Comparison of ENCODE assay signal across 11 mouse cellular contexts in genomic region chr12:103368326-103368669, GRCm38 (mm10). TPM values are rescaled to one million over a fixed set of nuclear protein-coding genes. Genes with fewer than 3 reads are reported as not detected.
DNase-seq lines count a peak whose midpoint lies in the region; ATAC-seq lines count a peak whose summit lies in the region.
"Had no signal": no experiment of that assay in that cellular context is flagged by ENCODE, and none has a peak within 500 bp of the region (broad histone marks: within the 10 kb centered on the region; RNA-seq: fewer than 3 reads in every experiment).

No protein-coding gene starts in this region.

- ATAC-seq in hindbrain, embryonic 11.5 days (ENCODE audit: low FRiP score): peak; percentile 10; the same call in 1 of the 2 replicates
- no peak for ATAC-seq in hindbrain, embryonic 14.5 days (ENCODE audit: low FRiP score)
- ATAC-seq in embryonic facial prominence, embryonic 12.5 days (ENCODE audit: insufficient number of reproducible peaks, insufficient read depth, low FRiP score, low TSS enrichment): no peak
- peak; percentile 39 for ATAC-seq in forebrain, embryonic 15.5 days (replicated peaks)
- peak; percentile 54 for ATAC-seq in liver, embryonic 16.5 days (ENCODE audit: low read depth)

- no peaks in the 10 kb centered on the region for H3K4me1 ChIP-seq in hindbrain, embryonic 11.5 days (replicated peaks; ENCODE audit: control insufficient read depth, insufficient read depth, low read length)
- H3K4me1 ChIP-seq in hindbrain, embryonic 14.5 days (replicated peaks; ENCODE audit: control insufficient read depth, insufficient read depth, low read length): 0 out of 2 replicates have a peak, but pooled peaks cover 3% of the 10 kb centered on the region
- no peaks in the 10 kb centered on the region for H3K4me1 ChIP-seq in embryonic facial prominence, embryonic 12.5 days
- peaks cover 4% of the 10 kb centered on the region; the same call in 1 of the 2 replicates for H3K4me1 ChIP-seq in forebrain, embryonic 15.5 days
- H3K4me1 ChIP-seq in liver, embryonic 16.5 days (ENCODE audit: control insufficient read depth, low read depth, low read length): peaks cover 11% of the 10 kb centered on the region

- H3K9me3 ChIP-seq in hindbrain, embryonic 11.5 days (ENCODE audit: control insufficient read depth, low read length): no peaks in the 10 kb centered on the region
- H3K9me3 ChIP-seq in hindbrain, embryonic 14.5 days (ENCODE audit: control insufficient read depth, low read length): no peaks in the 10 kb centered on the region
- H3K9me3 ChIP-seq in embryonic facial prominence, embryonic 12.5 days: no peaks in the 10 kb centered on the region
- no peaks in the 10 kb centered on the region for H3K9me3 ChIP-seq in forebrain, embryonic 15.5 days
- no peaks in the 10 kb centered on the region for H3K9me3 ChIP-seq in liver, embryonic 16.5 days (replicated peaks; ENCODE audit: control insufficient read depth, low read length)
- H3K9me3 ChIP-seq: G1E had no signal

- 77% methylated on average over 7 of the region's 7 CpGs for WGBS in hindbrain, embryonic 11.5 days
- 82% methylated on average over 7 of the region's 7 CpGs for WGBS in hindbrain, embryonic 14.5 days
- 78% methylated on average over 7 of the region's 7 CpGs for WGBS in embryonic facial prominence, embryonic 12.5 days
- 79% methylated on average over 7 of the region's 7 CpGs for WGBS in forebrain, embryonic 15.5 days
- 30% methylated on average over 7 of the region's 7 CpGs for WGBS in liver, embryonic 16.5 days (ENCODE audit: insufficient replicate concordance)

- no peaks in the 10 kb centered on the region for H3K27me3 ChIP-seq in hindbrain, embryonic 11.5 days (ENCODE audit: control insufficient read depth, insufficient read depth, low read length)
- H3K27me3 ChIP-seq in hindbrain, embryonic 14.5 days (ENCODE audit: control insufficient read depth, insufficient read depth, low read length): 0 out of 2 replicates have a peak, but pooled peaks cover 6% of the 10 kb centered on the region
- H3K27me3 ChIP-seq in embryonic facial prominence, embryonic 12.5 days: no peaks in the 10 kb centered on the region
- no peaks in the 10 kb centered on the region for H3K27me3 ChIP-seq in forebrain, embryonic 15.5 days
- peaks cover 3% of the 10 kb centered on the region; the same call in 1 of the 2 replicates for H3K27me3 ChIP-seq in liver, embryonic 16.5 days (ENCODE audit: control insufficient read depth, insufficient read depth, low read depth, low read length)

- no peak overlapping the region for H3K4me3 ChIP-seq in hindbrain, embryonic 11.5 days (ENCODE audit: low read depth, low read length)
- H3K4me3 ChIP-seq in hindbrain, embryonic 14.5 days (replicated peaks; ENCODE audit: low read length): no peak overlapping the region
- H3K4me3 ChIP-seq in embryonic facial prominence, embryonic 12.5 days: no peak overlapping the region
- no peak overlapping the region for H3K4me3 ChIP-seq in forebrain, embryonic 15.5 days
- H3K4me3 ChIP-seq in liver, embryonic 16.5 days (ENCODE audit: low read depth, low read length): peak overlapping the region; percentile 38

- H3K4me2 ChIP-seq in hindbrain, embryonic 11.5 days (replicated peaks; ENCODE audit: low read depth, low read length): no peak overlapping the region
- no peak overlapping the region for H3K4me2 ChIP-seq in hindbrain, embryonic 14.5 days (replicated peaks)
- 0 out of 2 replicates have a peak overlapping the region, but pooled peaks have one; percentile 15 for H3K4me2 ChIP-seq in embryonic facial prominence, embryonic 12.5 days (replicated peaks)
- H3K4me2 ChIP-seq in forebrain, embryonic 15.5 days (replicated peaks): peak overlapping the region; percentile 30; the same call in 1 of the 2 replicates
- H3K4me2 ChIP-seq in liver, embryonic 16.5 days (ENCODE audit: low read depth, low read length): peak overlapping the region; percentile 54

- no peak overlapping the region for H3K27ac ChIP-seq in hindbrain, embryonic 11.5 days (ENCODE audit: low read depth, low read length)
- no peak overlapping the region for H3K27ac ChIP-seq in hindbrain, embryonic 14.5 days
- H3K27ac ChIP-seq in embryonic facial prominence, embryonic 12.5 days: no peak overlapping the region
- no peak overlapping the region for H3K27ac ChIP-seq in forebrain, embryonic 15.5 days (replicated peaks)
- H3K27ac ChIP-seq in liver, embryonic 16.5 days (ENCODE audit: low read length): no peak overlapping the region
- H3K27ac ChIP-seq: macrophage had no signal

- DNase-seq in hindbrain, embryonic 11.5 days (ENCODE audit: low spot score): no peak
- no peak for DNase-seq in hindbrain, embryonic 14.5 days (ENCODE audit: low spot score)
- no peak for DNase-seq in right cerebral cortex, postnatal 36 days (ENCODE audit: low spot score in 2 of 2)
- no peak for DNase-seq in spleen, postnatal 4 days (ENCODE audit: low spot score in 2 of 2)
- no peak for DNase-seq in embryo, embryonic 9.5 days (ENCODE audit: extremely low spot score)
- DNase-seq: adrenal gland, adult 8-10 months had no signal

- no peak overlapping the region for H3K9ac ChIP-seq in hindbrain, embryonic 11.5 days (ENCODE audit: low read depth, low read length)
- no peak overlapping the region for H3K9ac ChIP-seq in hindbrain, embryonic 14.5 days
- no peak overlapping the region for H3K9ac ChIP-seq in embryonic facial prominence, embryonic 12.5 days
- H3K9ac ChIP-seq in forebrain, embryonic 15.5 days (replicated peaks): no peak overlapping the region
- H3K9ac ChIP-seq in liver, embryonic 16.5 days (ENCODE audit: low read depth, low read length): no peak overlapping the region

- no peaks in the 10 kb centered on the region for H3K36me3 ChIP-seq in hindbrain, embryonic 11.5 days (ENCODE audit: control insufficient read depth, insufficient read depth, low read length)
- H3K36me3 ChIP-seq in hindbrain, embryonic 14.5 days (replicated peaks; ENCODE audit: control insufficient read depth, insufficient read depth): no peaks in the 10 kb centered on the region
- no peaks in the 10 kb centered on the region for H3K36me3 ChIP-seq in embryonic facial prominence, embryonic 12.5 days
- no peaks in the 10 kb centered on the region for H3K36me3 ChIP-seq in forebrain, embryonic 15.5 days
- H3K36me3 ChIP-seq in liver, embryonic 16.5 days (ENCODE audit: control insufficient read depth, insufficient read depth): no peaks in the 10 kb centered on the region
- H3K36me3 ChIP-seq: G1E had no signal

RNA-seq across cellular contexts. Expression of gene Asb2, which starts 12.5 kb away (rescaled TPM):
- polyA plus RNA-seq in hindbrain, embryonic 11.5 days (2014; fragmentation: Nextera tagmentation; extraction: Ambion mirVana): 0.54 and 1.0 TPM in 2 replicates
- 1.5 and 1.6 TPM in 2 replicates for polyA plus RNA-seq in hindbrain, embryonic 14.5 days (2014; fragmentation: Nextera tagmentation; extraction: Ambion mirVana)
- polyA plus RNA-seq in embryonic facial prominence, embryonic 12.5 days (2016; fragmentation: Nextera tagmentation; extraction: Ambion mirVana): 2.1 and 2.4 TPM in 2 replicates
- 0.55 and 0.74 TPM in 2 replicates for polyA plus RNA-seq in forebrain, embryonic 15.5 days (2015; fragmentation: Nextera tagmentation; extraction: Ambion mirVana)
- 3.8 and 4.5 TPM in 2 replicates for polyA plus RNA-seq in liver, embryonic 16.5 days (2015; fragmentation: Nextera tagmentation; extraction: Ambion mirVana)
- polyA plus RNA-seq: G1E had no signal

RNA-seq across cellular contexts. Expression of gene Otub2, which starts 20.2 kb away (rescaled TPM):
- 12.1 and 15.2 TPM in 2 replicates for polyA plus RNA-seq in hindbrain, embryonic 11.5 days (2014; fragmentation: Nextera tagmentation; extraction: Ambion mirVana)
- polyA plus RNA-seq in hindbrain, embryonic 14.5 days (2014; fragmentation: Nextera tagmentation; extraction: Ambion mirVana): 23.5 and 28.8 TPM in 2 replicates
- 12.7 and 14.1 TPM in 2 replicates for polyA plus RNA-seq in embryonic facial prominence, embryonic 12.5 days (2016; fragmentation: Nextera tagmentation; extraction: Ambion mirVana)
- 19.2 and 21.9 TPM in 2 replicates for polyA plus RNA-seq in forebrain, embryonic 15.5 days (2015; fragmentation: Nextera tagmentation; extraction: Ambion mirVana)
- polyA plus RNA-seq in liver, embryonic 16.5 days (2015; fragmentation: Nextera tagmentation; extraction: Ambion mirVana): 29.4 and 31.4 TPM in 2 replicates

RNA-seq across cellular contexts. Expression of gene 9330161L09Rik, which starts 39.3 kb away (rescaled TPM):
- polyA plus RNA-seq in hindbrain, embryonic 11.5 days (2014; fragmentation: Nextera tagmentation; extraction: Ambion mirVana): 0.97 and 1.1 TPM in 2 replicates
- 1.4 and 1.8 TPM in 2 replicates for polyA plus RNA-seq in hindbrain, embryonic 14.5 days (2014; fragmentation: Nextera tagmentation; extraction: Ambion mirVana)
- polyA plus RNA-seq in embryonic facial prominence, embryonic 12.5 days (2016; fragmentation: Nextera tagmentation; extraction: Ambion mirVana): 0.38 and 0.49 TPM in 2 replicates
- 0.69 and 1.1 TPM in 2 replicates for polyA plus RNA-seq in forebrain, embryonic 15.5 days (2015; fragmentation: Nextera tagmentation; extraction: Ambion mirVana)
- polyA plus RNA-seq in liver, embryonic 16.5 days (2015; fragmentation: Nextera tagmentation; extraction: Ambion mirVana): 0.11 TPM in 1 of 2 replicates, not detected in the other
- polyA plus RNA-seq: macrophage had no signal

RNA-seq across cellular contexts. Expression of gene Ddx24, which starts 57.3 kb away (rescaled TPM):
- 106 and 109 TPM in 2 replicates for polyA plus RNA-seq in hindbrain, embryonic 11.5 days (2014; fragmentation: Nextera tagmentation; extraction: Ambion mirVana)
- 142 and 149 TPM in 2 replicates for polyA plus RNA-seq in hindbrain, embryonic 14.5 days (2014; fragmentation: Nextera tagmentation; extraction: Ambion mirVana)
- 109 and 121 TPM in 2 replicates for polyA plus RNA-seq in embryonic facial prominence, embryonic 12.5 days (2016; fragmentation: Nextera tagmentation; extraction: Ambion mirVana)
- 147 and 153 TPM in 2 replicates for polyA plus RNA-seq in forebrain, embryonic 15.5 days (2015; fragmentation: Nextera tagmentation; extraction: Ambion mirVana)
- polyA plus RNA-seq in liver, embryonic 16.5 days (2015; fragmentation: Nextera tagmentation; extraction: Ambion mirVana): 33.8 and 40.9 TPM in 2 replicates

RNA-seq across cellular contexts. Expression of gene Fam181a, which starts 57.5 kb away (rescaled TPM):
- 16.6 and 23.8 TPM in 2 replicates for polyA plus RNA-seq in hindbrain, embryonic 11.5 days (2014; fragmentation: Nextera tagmentation; extraction: Ambion mirVana)
- 8.3 and 9.1 TPM in 2 replicates for polyA plus RNA-seq in hindbrain, embryonic 14.5 days (2014; fragmentation: Nextera tagmentation; extraction: Ambion mirVana)
- polyA plus RNA-seq in embryonic facial prominence, embryonic 12.5 days (2016; fragmentation: Nextera tagmentation; extraction: Ambion mirVana): 0.69 and 1.3 TPM in 2 replicates
- polyA plus RNA-seq in forebrain, embryonic 15.5 days (2015; fragmentation: Nextera tagmentation; extraction: Ambion mirVana): 4.0 TPM in 2 replicates
- polyA plus RNA-seq in liver, embryonic 16.5 days (2015; fragmentation: Nextera tagmentation; extraction: Ambion mirVana): not detected in 2 replicates
- polyA plus RNA-seq: G1E, macrophage had no signal

Comparison
In these comparisons a context has a peak if more than half of its experiments do, and no peak if none do; other contexts are left out.
1. ATAC-seq: peak in hindbrain, embryonic 11.5 days (single experiment), forebrain, embryonic 15.5 days (single experiment) and liver, embryonic 16.5 days (single experiment); none in hindbrain, embryonic 14.5 days (single experiment) and embryonic facial prominence, embryonic 12.5 days (single experiment).
2. H3K4me2 ChIP-seq: peak in embryonic facial prominence, embryonic 12.5 days (single experiment), forebrain, embryonic 15.5 days (single experiment) and liver, embryonic 16.5 days (single experiment); none in hindbrain, embryonic 11.5 days (single experiment) and hindbrain, embryonic 14.5 days (single experiment).